Mouse (Mus musculus) liver, embryonic 15.5 days (tissue): ENCODE measurements around the gene Zfp385b. TPM values are rescaled to one million over a fixed set of nuclear protein-coding genes. Genes with fewer than 3 reads are reported as not detected.

Experiments
- ATAC-seq: fragments of 200-750 bp; cut with Nextera tagmentation; 2 replicates; pipeline ENCODE4 v1.8.0; 2017; ENCODE audit warnings: moderate number of reproducible peaks, mild to moderate bottlenecking, moderate library complexity; ENCODE audit not compliant: insufficient read depth
- H3K27ac ChIP-seq: fragments of 300-500 bp; sonication (generic); replicated peaks from 2 replicates; pipeline ENCODE4 v1.5.1; 2015; ENCODE audit warnings: mild to moderate bottlenecking, inconsistent platforms
- H3K27me3 ChIP-seq: fragments of 300-500 bp; sonication (generic); 2 replicates; pipeline ENCODE4 v1.6.1; 2015; ENCODE audit warnings: mild to moderate bottlenecking, inconsistent platforms
- H3K36me3 ChIP-seq: fragments of 300-500 bp; sonication (generic); replicated peaks from 2 replicates; pipeline ENCODE4 v1.6.1; 2015; ENCODE audit warnings: moderate library complexity, mild to moderate bottlenecking, inconsistent platforms
- H3K4me1 ChIP-seq: fragments of 300-500 bp; sonication (generic); replicated peaks from 2 replicates; pipeline ENCODE4 v1.6.1; 2015; ENCODE audit warnings: inconsistent platforms
- H3K4me2 ChIP-seq: fragments of 300-500 bp; sonication (generic); 2 replicates; pipeline ENCODE4 v1.6.1; 2015; ENCODE audit warnings: moderate library complexity, mild to moderate bottlenecking, inconsistent platforms
- H3K4me3 ChIP-seq: fragments of 300-500 bp; sonication (generic); replicated peaks from 2 replicates; pipeline ENCODE4 v1.5.1; 2015; ENCODE audit warnings: mild to moderate bottlenecking, inconsistent platforms
- H3K9ac ChIP-seq: fragments of 300-500 bp; sonication (generic); 2 replicates; pipeline ENCODE4 v1.6.1; 2015; ENCODE audit warnings: moderate library complexity, mild to moderate bottlenecking, inconsistent platforms
- H3K9me3 ChIP-seq: fragments of 300-500 bp; sonication (generic); replicated peaks from 2 replicates; pipeline ENCODE4 v1.6.1; 2016; ENCODE audit warnings: inconsistent platforms
- WGBS: fragments of 180-500 bp; shearing (Covaris S2); methylation state at CpG from one replicate; pipeline ENCODE4 v1.1.7; 2015; ENCODE audit warnings: mixed read lengths; ENCODE audit not compliant: insufficient replicate concordance; 5-methylcytosine and 5-hydroxymethylcytosine counted together
- polyA plus RNA-seq: library from polyadenylated mRNA; unstranded; fragments of >200 nt; fragmentation: Nextera tagmentation; extraction: Ambion mirVana; gene quantifications from 2 replicates; pipeline ENCODE4 v1.2.1, GENCODE M21; 2015

The Zfp385b gene
- polyA plus RNA-seq, 1 experiment from 2014 or later: 6.7 TPM

DNA sequence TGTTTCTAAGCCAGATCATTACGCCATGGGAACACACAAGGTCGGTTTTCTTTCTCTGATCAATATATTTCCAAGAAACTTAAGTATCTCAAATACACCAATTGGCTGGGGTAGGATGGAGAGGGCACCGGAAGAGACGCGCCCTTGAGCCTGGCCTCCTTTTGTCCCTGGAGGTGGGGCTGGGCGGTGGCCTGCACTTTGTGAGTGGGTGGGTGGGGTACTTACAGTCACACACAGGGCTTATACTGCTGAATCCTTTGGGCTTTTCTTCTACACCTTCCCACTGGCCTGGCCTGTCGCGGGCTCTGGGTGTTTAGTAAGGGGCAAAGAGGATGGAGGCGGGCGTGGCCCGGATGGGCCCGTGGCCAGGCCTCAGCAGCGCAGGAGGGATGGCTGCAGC, 407.8 kb downstream of the Zfp385b start:
- no peak overlapping the region for H3K27ac ChIP-seq
- H3K27me3 ChIP-seq: no peaks in the 10 kb centered on the region
- H3K36me3 ChIP-seq: no peaks in the 10 kb centered on the region
- no peak overlapping the region for H3K9ac ChIP-seq
- H3K9me3 ChIP-seq: no peaks in the 10 kb centered on the region
- H3K4me3 ChIP-seq: no peak overlapping the region
- WGBS: 68% methylated on average over 13 of the region's 13 CpGs
- no peaks in the 10 kb centered on the region for H3K4me1 ChIP-seq
- no peak overlapping the region for H3K4me2 ChIP-seq
- ATAC-seq: no peak

GRCm38 (mm10) chr2:77409521-77410135, 409.8 kb downstream of the Zfp385b start:
- no peak for ATAC-seq
- WGBS: 42% methylated on average over 4 of the region's 5 CpGs
- Histone ChIP-seq H3K4me2 (no peak overlapping the region), H3K4me1 (no peaks in the 10 kb centered on the region), H3K9ac (no peak overlapping the region), H3K9me3 (no peaks in the 10 kb centered on the region), H3K4me3 (no peak overlapping the region), H3K27ac (no peak overlapping the region), H3K36me3 (no peaks in the 10 kb centered on the region), H3K27me3 (no peaks in the 10 kb centered on the region)

DNA sequence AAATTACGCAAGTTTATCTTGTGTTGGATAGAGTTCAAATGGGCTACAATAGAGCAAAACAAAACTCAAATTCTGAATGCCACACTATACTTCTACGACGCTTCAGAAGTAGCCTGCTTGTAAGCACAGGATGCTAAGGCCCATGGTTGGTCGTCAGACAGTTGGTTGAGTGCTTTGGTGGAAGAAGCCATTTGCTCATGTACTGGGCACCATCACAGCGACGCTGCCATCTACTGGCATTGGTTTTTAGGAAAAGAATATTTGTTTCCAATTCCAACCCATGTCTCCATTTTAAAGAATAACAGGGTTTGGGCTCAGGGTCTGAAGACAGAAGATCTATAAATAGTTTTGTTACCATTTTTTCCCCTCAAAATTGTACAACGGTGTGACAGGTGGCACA, 410.5 kb downstream of the Zfp385b start:
- Histone ChIP-seq H3K4me2 (no peak overlapping the region), H3K27ac (no peak overlapping the region), H3K27me3 (no peaks in the 10 kb centered on the region), H3K4me1 (no peaks in the 10 kb centered on the region), H3K4me3 (no peak overlapping the region), H3K36me3 (no peaks in the 10 kb centered on the region), H3K9ac (no peak overlapping the region), H3K9me3 (no peaks in the 10 kb centered on the region)
- no peak for ATAC-seq
- 54% methylated on average over 7 of the region's 7 CpGs for WGBS

GRCm38 (mm10) chr2:77402329-77402728, 417.1 kb downstream of the Zfp385b start:
- H3K27me3 ChIP-seq: peaks cover 12% of the 10 kb centered on the region
- WGBS: 16% methylated on average over 13 of the region's 13 CpGs
- H3K4me3 ChIP-seq: no peak overlapping the region
- no peak overlapping the region for H3K9ac ChIP-seq
- H3K4me2 ChIP-seq: peak overlapping the region; percentile 25
- H3K4me1 ChIP-seq: no peaks in the 10 kb centered on the region
- no peaks in the 10 kb centered on the region for H3K9me3 ChIP-seq
- no peak overlapping the region for H3K27ac ChIP-seq
- ATAC-seq: no peak
- no peaks in the 10 kb centered on the region for H3K36me3 ChIP-seq

- no peak overlapping the region for H3K27ac ChIP-seq
- H3K27me3 ChIP-seq: peaks cover 12% of the 10 kb centered on the region
- no peak for ATAC-seq
- no peaks in the 10 kb centered on the region for H3K4me1 ChIP-seq
- H3K36me3 ChIP-seq: no peaks in the 10 kb centered on the region
- no peak overlapping the region for H3K4me3 ChIP-seq
- peak overlapping the region; percentile 25; the same call in 1 of the 2 replicates for H3K4me2 ChIP-seq
- no peaks in the 10 kb centered on the region for H3K9me3 ChIP-seq
- WGBS: 9% methylated on average over 13 of the region's 13 CpGs
- no peak overlapping the region for H3K9ac ChIP-seq
Measured at GRCm38 (mm10) chr2:77401438-77402235, 417.8 kb downstream of the Zfp385b start.

DNA sequence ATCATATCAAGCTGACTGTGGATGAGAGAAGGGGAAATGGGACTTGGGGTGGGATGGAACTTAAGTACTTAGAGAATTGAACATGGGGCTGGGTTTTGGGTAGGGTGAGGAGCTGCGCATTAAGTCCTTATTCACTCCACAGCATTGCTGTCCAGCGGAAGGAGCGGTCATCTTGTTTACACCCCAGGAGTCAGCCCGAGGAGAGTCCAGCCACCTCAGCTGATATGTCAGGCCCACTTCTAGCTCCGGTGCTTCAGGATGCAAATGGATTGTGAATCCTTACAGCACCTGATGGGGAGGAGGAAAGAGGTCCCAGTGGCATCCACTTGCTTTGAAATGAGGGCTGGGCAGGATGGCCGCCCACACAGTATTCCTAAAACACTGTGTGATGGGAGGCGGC, 425.6 kb downstream of the Zfp385b start:
- H3K4me1 ChIP-seq: no peaks in the 10 kb centered on the region
- H3K36me3 ChIP-seq: no peaks in the 10 kb centered on the region
- no peaks in the 10 kb centered on the region for H3K9me3 ChIP-seq
- H3K4me3 ChIP-seq: no peak overlapping the region
- H3K27ac ChIP-seq: no peak overlapping the region
- no peak for ATAC-seq
- 66% methylated on average over 7 of the region's 7 CpGs for WGBS
- H3K9ac ChIP-seq: no peak overlapping the region
- H3K4me2 ChIP-seq: no peak overlapping the region
- H3K27me3 ChIP-seq: no peaks in the 10 kb centered on the region

- no peaks in the 10 kb centered on the region for H3K9me3 ChIP-seq
- no peak overlapping the region for H3K9ac ChIP-seq
- 55% methylated on average over 6 of the region's 6 CpGs for WGBS
- no peaks in the 10 kb centered on the region for H3K36me3 ChIP-seq
- no peak overlapping the region for H3K27ac ChIP-seq
- no peaks in the 10 kb centered on the region for H3K27me3 ChIP-seq
- H3K4me1 ChIP-seq: no peaks in the 10 kb centered on the region
- no peak overlapping the region for H3K4me3 ChIP-seq
- ATAC-seq: no peak
- H3K4me2 ChIP-seq: no peak overlapping the region
Measured at GRCm38 (mm10) chr2:77388186-77388585, 431.3 kb downstream of the Zfp385b start.

DNA sequence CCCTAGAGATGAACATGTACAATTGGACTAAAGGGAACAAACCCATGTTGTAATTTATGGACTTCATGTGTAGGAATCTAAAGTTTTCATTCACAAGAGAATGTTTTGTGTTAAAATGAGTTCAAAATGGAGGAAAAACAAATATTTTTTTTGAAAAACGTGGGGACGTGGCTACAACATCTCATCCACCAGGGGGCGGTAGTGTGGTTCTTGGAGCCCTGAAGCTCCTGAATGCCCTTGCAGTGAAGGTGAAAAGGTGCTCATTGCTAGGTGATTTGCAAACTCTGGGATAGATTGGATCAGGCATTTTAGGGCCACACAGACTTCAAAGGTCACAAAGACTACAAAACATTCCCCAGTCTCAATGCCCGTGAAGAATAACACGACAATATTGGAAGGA, 432.9 kb downstream of the Zfp385b start:
- Histone ChIP-seq H3K9ac (no peak overlapping the region), H3K36me3 (no peaks in the 10 kb centered on the region), H3K4me3 (no peak overlapping the region), H3K9me3 (no peaks in the 10 kb centered on the region), H3K27me3 (no peaks in the 10 kb centered on the region), H3K4me1 (no peaks in the 10 kb centered on the region), H3K27ac (no peak overlapping the region), H3K4me2 (no peak overlapping the region)
- ATAC-seq: no peak
- 24% methylated on average over 5 of the region's 5 CpGs for WGBS

- no peak for ATAC-seq
- Histone ChIP-seq H3K36me3 (no peaks in the 10 kb centered on the region), H3K4me2 (no peak overlapping the region), H3K9me3 (no peaks in the 10 kb centered on the region), H3K9ac (no peak overlapping the region), H3K4me1 (no peaks in the 10 kb centered on the region), H3K27me3 (no peaks in the 10 kb centered on the region), H3K4me3 (no peak overlapping the region), H3K27ac (no peak overlapping the region)
- WGBS: 51% methylated on average over 5 of the region's 5 CpGs
Measured at GRCm38 (mm10) chr2:77382766-77383165, 436.7 kb downstream of the Zfp385b start.

DNA sequence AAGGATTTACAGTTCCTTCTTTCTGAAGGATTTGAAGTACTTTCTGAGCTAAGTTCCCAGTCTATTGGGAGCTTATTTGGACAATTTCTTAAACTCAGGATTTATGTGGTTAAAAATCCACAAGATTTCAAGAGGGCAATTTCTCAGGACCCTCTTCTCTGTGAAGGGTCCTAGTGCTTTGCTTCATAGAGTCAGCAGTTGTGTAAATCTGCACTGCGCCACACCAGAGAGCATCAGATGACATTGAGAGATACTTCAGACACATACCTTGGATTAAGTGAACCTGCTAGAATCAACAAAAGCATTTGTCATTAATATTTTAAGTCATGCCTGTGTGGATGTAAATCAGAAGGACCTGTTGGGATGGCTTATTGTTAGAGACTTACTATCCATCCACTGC, 439.5 kb downstream of the Zfp385b start:
- Histone ChIP-seq H3K4me2 (no peak overlapping the region), H3K9ac (no peak overlapping the region), H3K27me3 (no peaks in the 10 kb centered on the region), H3K4me1 (no peaks in the 10 kb centered on the region), H3K36me3 (no peaks in the 10 kb centered on the region), H3K4me3 (no peak overlapping the region), H3K27ac (no peak overlapping the region), H3K9me3 (no peaks in the 10 kb centered on the region)
- ATAC-seq: no peak
- WGBS: 80% methylated on average over 1 of the region's 1 CpGs

DNA sequence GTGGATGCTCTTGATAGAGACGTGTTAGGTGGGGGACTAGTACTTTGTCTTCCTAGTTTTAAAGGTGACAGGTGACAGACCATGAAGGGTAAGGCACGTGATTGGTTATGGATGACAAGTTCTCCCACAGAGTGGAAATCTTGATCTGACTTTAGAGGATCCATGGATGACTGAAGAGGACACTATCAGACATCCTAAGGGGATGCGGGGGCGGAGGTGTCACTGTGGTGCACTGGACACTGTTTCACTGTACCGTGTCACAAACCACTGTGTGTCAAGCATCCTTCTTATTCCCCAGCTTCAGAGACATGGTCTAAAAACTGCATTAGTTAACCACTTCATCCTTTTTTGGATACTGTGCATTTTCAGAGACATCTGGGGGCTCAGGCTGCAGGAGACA, 440.1 kb downstream of the Zfp385b start:
- Histone ChIP-seq H3K4me2 (no peak overlapping the region), H3K4me1 (no peaks in the 10 kb centered on the region), H3K9ac (no peak overlapping the region), H3K4me3 (no peak overlapping the region), H3K36me3 (no peaks in the 10 kb centered on the region), H3K27ac (no peak overlapping the region), H3K27me3 (no peaks in the 10 kb centered on the region), H3K9me3 (no peaks in the 10 kb centered on the region)
- no peak for ATAC-seq
- WGBS: 77% methylated on average over 5 of the region's 5 CpGs
